Mouse (Mus musculus): Measurements from ENCODE around the gene Dmbx1. TPM values are rescaled to one million over a fixed set of nuclear protein-coding genes. Genes with fewer than 3 reads are reported as not detected.

Dmbx1 gene
- polyA plus RNA-seq, 1 experiment: not detected

GRCm38 (mm10) chr4:115907994-115908393 lies 31.7 kb downstream of the Dmbx1 start:
- 68% methylated on average over 1 of the region's 1 CpGs for WGBS
- Histone ChIP-seq H3K4me3 (ENCODE audit: extremely low read depth, insufficient read depth, insufficient read length) (no peak overlapping the region), H3K4me1 (ENCODE audit: control insufficient read depth, insufficient read depth, insufficient read length) (no peaks in the 10 kb centered on the region), H3K27me3 (ENCODE audit: control insufficient read depth, insufficient read depth, low read length) (no peaks in the 10 kb centered on the region), H3K27ac (ENCODE audit: insufficient read depth, low read length) (no peak overlapping the region), H3K36me3 (ENCODE audit: control insufficient read depth, insufficient read depth, low read length) (no peaks in the 10 kb centered on the region)
- no peak for DNase-seq (ENCODE audit: low read depth in 1 of 2, low spot score in 2 of 2)
- no peak for TF ChIP-seq POLR2A (IDR thresholded peaks at IDR 0.05; ENCODE audit: low read depth, low read length)
- TF ChIP-seq CTCF (IDR thresholded peaks at IDR 0.05; ENCODE audit: extremely low read depth, insufficient read depth, insufficient read length, insufficient replicate concordance): no peak

- TF ChIP-seq POLR2A (IDR thresholded peaks at IDR 0.05; ENCODE audit: low read depth, low read length): no peak
- no peak for TF ChIP-seq CTCF (IDR thresholded peaks at IDR 0.05; ENCODE audit: extremely low read depth, insufficient read depth, insufficient read length, insufficient replicate concordance)
- WGBS: 78% methylated on average over 3 of the region's 3 CpGs
- Histone ChIP-seq H3K36me3 (ENCODE audit: control insufficient read depth, insufficient read depth, low read length) (no peaks in the 10 kb centered on the region), H3K4me3 (ENCODE audit: extremely low read depth, insufficient read depth, insufficient read length) (no peak overlapping the region), H3K27me3 (ENCODE audit: control insufficient read depth, insufficient read depth, low read length) (no peaks in the 10 kb centered on the region), H3K4me1 (ENCODE audit: control insufficient read depth, insufficient read depth, insufficient read length) (no peaks in the 10 kb centered on the region), H3K27ac (ENCODE audit: insufficient read depth, low read length) (no peak overlapping the region)
- DNase-seq (ENCODE audit: low read depth in 1 of 2, low spot score in 2 of 2): no peak
Measured at GRCm38 (mm10) chr4:115906791-115907190, 32.9 kb downstream of the Dmbx1 start.

- WGBS: 43% methylated on average over 7 of the region's 7 CpGs
- no peak for DNase-seq (ENCODE audit: low read depth in 1 of 2, low spot score in 2 of 2)
- no peaks in the 10 kb centered on the region for H3K27me3 ChIP-seq (ENCODE audit: control insufficient read depth, insufficient read depth, low read length)
Measured at GRCm38 (mm10) chr4:115905701-115906100, 34.0 kb downstream of the Dmbx1 start.

GRCm38 (mm10) chr4:115904375-115904774 lies 35.4 kb downstream of the Dmbx1 start:
- 45% methylated on average over 12 of the region's 12 CpGs for WGBS
- H3K36me3 ChIP-seq (ENCODE audit: control insufficient read depth, insufficient read depth, low read length): no peaks in the 10 kb centered on the region
- no peak overlapping the region for H3K4me3 ChIP-seq (ENCODE audit: extremely low read depth, insufficient read depth, insufficient read length)
- H3K27ac ChIP-seq (ENCODE audit: insufficient read depth, low read length): no peak overlapping the region
- H3K27me3 ChIP-seq (ENCODE audit: control insufficient read depth, insufficient read depth, low read length): no peaks in the 10 kb centered on the region
- no peak for DNase-seq (ENCODE audit: low read depth in 1 of 2, low spot score in 2 of 2)
- H3K4me1 ChIP-seq (ENCODE audit: control insufficient read depth, insufficient read depth, insufficient read length): no peaks in the 10 kb centered on the region
- TF ChIP-seq POLR2A (IDR thresholded peaks at IDR 0.05; ENCODE audit: low read depth, low read length) (no peak), CTCF (IDR thresholded peaks at IDR 0.05; ENCODE audit: extremely low read depth, insufficient read depth, insufficient read length, insufficient replicate concordance) (no peak)

More at GRCm38 (mm10) chr4:115905701-115906100, 34.0 kb downstream of the Dmbx1 start:
- no peaks in the 10 kb centered on the region for H3K36me3 ChIP-seq (ENCODE audit: control insufficient read depth, insufficient read depth, low read length)
- H3K4me3 ChIP-seq (ENCODE audit: extremely low read depth, insufficient read depth, insufficient read length): no peak overlapping the region
- H3K4me1 ChIP-seq (ENCODE audit: control insufficient read depth, insufficient read depth, insufficient read length): no peaks in the 10 kb centered on the region
- no peak overlapping the region for H3K27ac ChIP-seq (ENCODE audit: insufficient read depth, low read length)
- TF ChIP-seq CTCF (IDR thresholded peaks at IDR 0.05; ENCODE audit: extremely low read depth, insufficient read depth, insufficient read length, insufficient replicate concordance): no peak
- TF ChIP-seq POLR2A (IDR thresholded peaks at IDR 0.05; ENCODE audit: low read depth, low read length): no peak

GRCm38 (mm10) chr4:115902816-115903215 lies 36.9 kb downstream of the Dmbx1 start:
- peaks cover 5% of the 10 kb centered on the region for H3K27me3 ChIP-seq (ENCODE audit: control insufficient read depth, insufficient read depth, low read length)
- DNase-seq (ENCODE audit: low read depth in 1 of 2, low spot score in 2 of 2): peak; percentile 12 to 65
- TF ChIP-seq CTCF (IDR thresholded peaks at IDR 0.05; ENCODE audit: extremely low read depth, insufficient read depth, insufficient read length, insufficient replicate concordance) (peak; percentile 49; the same call in 1 of the 2 replicates), POLR2A (IDR thresholded peaks at IDR 0.05; ENCODE audit: low read depth, low read length) (no peak)
- H3K4me1 ChIP-seq (ENCODE audit: control insufficient read depth, insufficient read depth, insufficient read length): no peaks in the 10 kb centered on the region; the same call in 1 of the 2 replicates
- H3K36me3 ChIP-seq (ENCODE audit: control insufficient read depth, insufficient read depth, low read length): no peaks in the 10 kb centered on the region
- no peak overlapping the region for H3K27ac ChIP-seq (ENCODE audit: insufficient read depth, low read length)
- H3K4me3 ChIP-seq (ENCODE audit: extremely low read depth, insufficient read depth, insufficient read length): no peak overlapping the region
- 24% methylated on average over 5 of the region's 5 CpGs for WGBS

- no peak overlapping the region for H3K27ac ChIP-seq (ENCODE audit: insufficient read depth, low read length)
- TF ChIP-seq CTCF (IDR thresholded peaks at IDR 0.05; ENCODE audit: extremely low read depth, insufficient read depth, insufficient read length, insufficient replicate concordance): no peak
- no peak overlapping the region for H3K4me3 ChIP-seq (ENCODE audit: extremely low read depth, insufficient read depth, insufficient read length)
- no peaks in the 10 kb centered on the region for H3K36me3 ChIP-seq (ENCODE audit: control insufficient read depth, insufficient read depth, low read length)
- H3K27me3 ChIP-seq (ENCODE audit: control insufficient read depth, insufficient read depth, low read length): peaks cover 5% of the 10 kb centered on the region
- 4% methylated on average over 56 of the region's 56 CpGs for WGBS
- no peaks in the 10 kb centered on the region; the same call in 1 of the 2 replicates for H3K4me1 ChIP-seq (ENCODE audit: control insufficient read depth, insufficient read depth, insufficient read length)
- DNase-seq (ENCODE audit: low read depth in 1 of 2, low spot score in 2 of 2): no peak
Measured at GRCm38 (mm10) chr4:115897901-115898631, 41.7 kb downstream of the Dmbx1 start.

- no peak overlapping the region for H3K4me3 ChIP-seq (ENCODE audit: extremely low read depth, insufficient read depth, insufficient read length)
- no peak for TF ChIP-seq CTCF (IDR thresholded peaks at IDR 0.05; ENCODE audit: extremely low read depth, insufficient read depth, insufficient read length, insufficient replicate concordance)
- TF ChIP-seq POLR2A (IDR thresholded peaks at IDR 0.05; ENCODE audit: low read depth, low read length): no peak
- 52% methylated on average over 3 of the region's 3 CpGs for WGBS
- H3K4me1 ChIP-seq (ENCODE audit: control insufficient read depth, insufficient read depth, insufficient read length): no peaks in the 10 kb centered on the region; the same call in 1 of the 2 replicates
- peaks cover 10% of the 10 kb centered on the region for H3K27me3 ChIP-seq (ENCODE audit: control insufficient read depth, insufficient read depth, low read length)
- no peak for DNase-seq (ENCODE audit: low read depth in 1 of 2, low spot score in 2 of 2)
- no peak overlapping the region for H3K27ac ChIP-seq (ENCODE audit: insufficient read depth, low read length)
- H3K36me3 ChIP-seq (ENCODE audit: control insufficient read depth, insufficient read depth, low read length): no peaks in the 10 kb centered on the region
Measured at GRCm38 (mm10) chr4:115894281-115894680, 45.4 kb downstream of the Dmbx1 start.
